Mouse (Mus musculus) liver, adult (tissue): Measurements from ENCODE around the gene Pnmal2.
A peak's percentile ranks its signal among the peaks of the same experiment; 100 is the strongest.

Experiments
- GATA4 ChIP-seq: IDR thresholded peaks from 2 replicates; pipeline ENCODE4 v1.6.1; 2014; ENCODE audit warnings: mild to moderate bottlenecking, low read length; ENCODE audit not compliant: insufficient replicate concordance

Pnmal2 gene

DNA sequence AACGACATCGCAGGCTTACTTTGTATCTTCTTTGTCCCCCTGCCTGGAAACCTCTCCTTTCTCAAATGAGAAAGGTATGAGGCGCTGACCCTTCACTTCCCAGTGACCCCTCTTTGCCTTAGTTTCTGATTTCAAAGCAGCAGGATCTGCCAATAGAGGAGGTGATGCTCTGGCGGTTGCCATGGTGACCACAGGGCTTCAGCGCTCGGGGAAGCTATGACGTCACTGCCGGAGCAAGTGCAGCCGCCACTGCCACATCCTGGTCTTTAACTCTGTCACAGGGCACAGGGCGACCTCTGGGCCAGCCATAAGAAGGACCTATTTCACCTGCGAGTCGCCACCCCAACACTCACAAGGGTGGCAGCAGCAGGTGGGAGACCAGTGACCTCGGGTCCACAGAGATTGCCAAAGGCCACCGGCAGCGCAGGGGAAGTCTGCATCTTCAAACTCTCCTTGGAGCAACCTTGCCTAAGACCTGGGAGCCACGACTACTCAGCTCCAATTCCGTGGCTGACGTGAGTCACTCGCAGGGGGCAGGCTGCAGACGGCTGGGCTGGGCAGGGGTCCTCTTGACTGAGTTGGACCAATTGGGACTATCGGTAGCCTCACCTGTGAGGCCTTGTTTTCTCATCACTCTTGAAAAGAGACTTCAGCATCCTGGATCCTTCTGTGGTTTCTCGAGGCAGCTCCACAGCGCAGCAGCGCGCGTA is 38.5 kb downstream of the Pnmal2 start, which contains the start of gene Gm42372:
Gene Gm42372, plus strand, starts transcription at position 228 of the 710 bp plus-strand sequence.
- no peak for TF ChIP-seq GATA4

DNA sequence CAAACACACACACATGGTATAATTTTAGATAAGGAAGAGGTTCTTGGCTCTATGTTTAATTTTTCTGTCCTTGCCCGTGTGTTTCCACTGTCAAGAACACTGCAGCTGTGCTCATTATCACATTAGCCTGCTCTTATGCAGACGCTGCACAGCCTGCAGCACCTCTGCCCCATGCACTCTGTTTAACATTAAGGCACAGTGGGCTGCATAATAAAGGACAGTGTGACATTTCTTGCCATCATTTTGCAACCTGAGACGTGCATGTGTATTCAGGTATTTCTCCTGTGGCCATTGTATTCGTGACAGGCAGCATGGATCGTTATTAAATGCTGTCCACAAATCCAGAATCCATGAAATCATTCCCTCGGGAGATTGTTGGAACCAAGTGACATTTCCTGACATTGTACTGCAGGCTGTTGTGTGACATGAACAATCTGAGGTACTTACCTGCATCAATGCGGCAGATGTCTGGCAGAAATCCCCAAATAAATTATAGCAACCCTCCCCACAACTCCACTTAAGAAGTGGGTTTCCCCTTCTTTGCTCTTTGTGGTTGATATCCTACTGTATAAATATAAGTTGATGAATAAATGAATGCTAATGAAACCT is 43.2 kb downstream of the Pnmal2 start:
- no peak for TF ChIP-seq GATA4

- TF ChIP-seq GATA4, result no peak
Measured at GRCm38 (mm10) chr7:16988405-16988804, 43.9 kb downstream of the Pnmal2 start.

- peak; percentile 24; the same call in 1 of the 2 replicates for TF ChIP-seq GATA4
Measured at GRCm38 (mm10) chr7:16990006-16990744, 45.7 kb downstream of the Pnmal2 start.

- TF ChIP-seq GATA4, result no peak
Measured at GRCm38 (mm10) chr7:16991681-16992450, 47.4 kb downstream of the Pnmal2 start.

- no peak for TF ChIP-seq GATA4
Measured at GRCm38 (mm10) chr7:16992451-16992807, 47.9 kb downstream of the Pnmal2 start, which contains the start of gene Ccdc8. Gene Ccdc8, plus strand, starts transcription at chr7:16992708.

DNA sequence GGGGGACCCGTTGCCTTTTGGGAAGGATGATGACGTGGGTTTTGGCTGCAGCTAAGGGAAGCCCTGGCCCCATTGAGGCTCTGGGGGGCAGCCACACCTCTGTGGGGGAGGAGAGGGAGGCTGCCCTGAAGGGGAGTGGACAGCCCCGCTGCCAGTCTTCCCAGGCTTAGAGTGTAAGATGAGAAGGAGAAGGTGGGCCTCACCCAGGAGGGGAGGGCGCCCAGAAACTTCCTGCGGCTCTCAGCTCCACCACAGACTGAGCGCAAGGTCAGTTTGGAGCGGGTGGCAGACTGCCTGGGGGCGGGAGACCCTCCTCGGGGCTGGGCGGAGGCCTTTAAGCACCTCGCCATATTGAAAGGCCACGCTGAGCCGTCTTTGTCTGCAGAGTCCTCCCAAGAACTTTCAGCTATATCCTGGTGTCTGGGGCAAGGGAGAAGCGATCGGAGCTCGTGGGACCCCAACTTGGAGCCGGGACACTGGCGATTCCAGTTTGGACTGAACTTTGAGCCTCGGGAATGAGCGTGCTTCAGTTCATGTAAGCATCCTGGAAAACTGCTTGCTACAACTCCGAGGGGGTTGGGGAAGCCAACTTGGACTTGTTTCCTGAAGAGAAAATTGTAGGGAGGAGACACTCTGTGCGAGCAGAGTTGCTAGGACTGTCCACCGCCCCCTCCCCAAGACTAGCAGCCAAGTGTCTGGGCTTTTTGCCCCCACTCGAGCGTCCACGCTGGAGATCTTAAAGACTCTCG is 49.3 kb downstream of the Pnmal2 start:
- no peak for TF ChIP-seq GATA4

DNA sequence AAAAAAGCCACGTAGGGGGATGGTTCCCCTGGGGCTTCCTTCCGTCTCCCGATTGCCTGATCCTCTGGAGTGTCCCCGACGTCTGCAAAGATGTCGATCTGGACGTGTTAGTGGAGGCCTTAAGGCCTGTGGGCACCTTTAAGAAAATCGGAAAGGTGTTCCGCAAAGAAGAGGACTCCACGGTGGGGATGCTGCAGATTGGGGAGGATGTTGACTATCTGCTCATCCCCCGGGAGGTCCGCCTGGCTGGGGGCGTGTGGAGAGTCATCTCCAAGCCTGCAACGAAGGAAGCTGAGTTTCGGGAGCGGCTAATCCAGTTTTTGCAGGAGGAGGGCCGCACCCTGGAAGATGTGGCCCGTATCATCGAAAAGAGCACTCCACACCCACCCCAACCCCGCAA is 49.9 kb downstream of the Pnmal2 start:
- TF ChIP-seq GATA4, result no peak

DNA sequence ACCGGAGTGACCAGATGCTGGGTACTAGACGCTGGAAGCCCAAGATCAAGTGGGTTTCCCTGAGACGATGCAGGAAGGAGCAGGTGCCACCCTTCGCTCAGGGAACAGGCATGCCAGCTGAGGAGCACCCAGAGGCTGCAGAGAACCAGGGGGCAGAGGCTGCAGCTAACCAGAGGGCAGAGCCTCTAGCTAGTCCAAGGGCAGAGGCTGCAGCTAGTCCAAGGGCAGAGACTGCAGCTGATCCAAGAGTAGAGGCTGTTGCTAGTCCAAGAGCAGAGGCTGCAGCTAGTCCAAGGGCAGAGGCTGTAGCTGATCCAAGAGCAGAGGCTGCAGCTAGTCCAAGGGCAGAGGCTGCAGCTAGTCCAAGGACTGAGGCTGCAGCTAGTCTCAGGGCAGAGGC is 50.9 kb downstream of the Pnmal2 start:
- no peak for TF ChIP-seq GATA4
